Mouse (Mus musculus) natural killer cell, adult 2 months (primary cell): ENCODE results near the gene Gm9837.
A peak's percentile ranks its signal among the peaks of the same experiment; 100 is the strongest.

ENCODE experiments used
- DNase-seq, 2 experiments: peaks; one replicate each; pipeline ENCODE4 v3.0.0; 2022; ENCODE audit warnings: low spot score in 2 of 2

The Gm9837 gene

DNA sequence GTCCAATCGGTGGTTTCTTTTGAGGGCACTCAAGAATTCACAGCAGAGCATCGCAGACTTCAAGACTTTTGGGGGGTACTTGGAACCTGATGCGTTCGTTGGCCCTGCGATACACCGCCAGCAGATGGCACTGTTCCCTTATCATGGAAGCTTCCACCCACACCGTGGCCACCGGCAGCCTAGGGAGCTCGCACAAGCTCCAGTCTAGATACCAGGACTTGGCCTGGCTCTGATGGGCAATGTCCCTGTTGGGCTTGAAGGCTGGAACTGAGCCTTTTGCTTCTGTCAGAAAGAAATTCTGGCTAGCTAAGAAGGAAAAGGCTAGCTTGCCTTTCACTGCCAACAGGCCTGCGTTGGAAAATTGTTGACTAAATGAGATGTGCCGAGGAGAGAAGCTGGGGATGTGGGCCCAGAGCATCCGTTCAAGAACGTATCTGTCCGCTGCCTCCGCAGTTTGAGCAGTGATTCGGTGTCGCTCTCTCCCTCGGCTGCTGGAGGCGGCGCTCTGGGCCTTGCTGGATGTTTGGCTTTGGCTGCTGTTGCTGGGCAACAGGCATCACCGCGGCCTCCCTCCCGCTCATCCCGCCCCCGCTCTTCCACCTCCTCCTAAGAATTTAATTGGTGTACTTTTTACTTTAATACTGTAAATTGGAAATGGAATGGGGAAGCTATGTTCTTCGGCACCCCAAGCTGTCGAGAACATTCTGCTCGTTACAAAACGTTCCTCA lies at the start of gene Gm9837:
Gene Gm9837, minus strand, starts transcription at position 512 of the 728 bp plus-strand sequence.
- DNase-seq = peak; percentile 57 to 77

DNA sequence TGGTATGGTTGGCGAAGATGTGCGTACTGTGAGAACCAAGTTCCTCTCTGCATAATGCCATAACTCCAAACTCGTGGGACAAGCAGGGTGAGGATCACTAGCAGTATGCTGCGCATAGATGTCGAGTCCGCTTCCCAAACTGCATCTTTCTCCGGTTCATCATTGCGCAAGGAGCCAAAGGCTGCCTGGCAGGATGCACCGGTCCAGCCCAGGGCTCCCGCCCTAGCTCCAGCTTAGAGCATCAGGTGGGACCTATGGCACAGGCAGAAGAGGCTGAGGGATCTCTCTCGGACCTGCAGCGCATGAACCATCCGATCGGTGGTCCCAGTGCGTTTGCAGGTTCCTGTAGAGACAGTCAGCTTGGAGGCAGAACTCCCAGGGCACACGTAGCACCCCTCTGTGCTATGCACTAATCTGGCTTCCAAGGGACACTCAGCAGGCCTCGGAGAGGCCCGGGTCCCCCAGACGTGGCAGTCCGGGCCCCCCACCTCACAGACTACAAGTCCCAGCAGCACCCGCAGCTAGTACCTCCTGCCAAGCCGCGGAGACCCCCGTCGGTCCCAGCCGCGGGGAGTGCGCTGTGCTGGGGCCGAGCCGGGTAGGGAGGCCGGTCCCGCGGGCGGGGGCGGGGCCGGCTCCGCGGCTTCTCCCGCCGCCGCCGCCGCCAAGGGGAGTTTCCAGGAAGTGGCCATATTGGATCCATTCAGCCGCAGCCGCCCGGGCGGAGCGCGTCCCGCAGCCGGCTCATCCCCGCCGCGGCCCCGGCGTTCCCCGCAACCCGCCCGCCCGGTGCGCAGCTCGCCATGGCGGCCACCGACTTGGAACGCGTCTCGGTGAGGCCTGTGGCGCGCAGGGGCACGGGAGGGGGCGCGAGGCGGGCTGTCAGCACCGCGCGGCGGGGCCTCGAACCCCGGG lies 49.2 kb upstream of the Gm9837 start, which contains the start of gene Sept8:
Gene Sept8, plus strand, starts transcription at position 51 of the 915 bp plus-strand sequence.
- DNase-seq = no peak

DNA sequence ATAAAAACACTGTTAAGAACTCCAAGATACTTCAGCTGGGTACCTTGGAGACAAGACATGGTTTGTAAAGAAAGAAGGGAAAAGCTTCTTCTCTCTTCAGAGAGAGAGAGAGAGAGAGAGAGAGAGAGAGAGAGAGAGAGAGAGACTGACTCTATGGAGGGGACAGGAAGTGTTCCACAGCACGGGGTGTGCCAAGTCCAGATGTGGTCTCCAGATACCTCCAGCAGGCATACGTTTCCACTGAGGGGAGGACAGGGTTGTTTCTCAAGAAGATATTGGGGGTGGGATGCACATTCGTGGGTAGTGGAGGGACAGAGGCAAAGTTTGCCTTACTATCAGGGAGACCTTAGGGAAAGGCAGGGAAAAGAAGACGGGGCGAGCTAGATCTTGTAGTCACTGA lies 48.5 kb upstream of the Gm9837 start:
- DNase-seq = no peak

DNA sequence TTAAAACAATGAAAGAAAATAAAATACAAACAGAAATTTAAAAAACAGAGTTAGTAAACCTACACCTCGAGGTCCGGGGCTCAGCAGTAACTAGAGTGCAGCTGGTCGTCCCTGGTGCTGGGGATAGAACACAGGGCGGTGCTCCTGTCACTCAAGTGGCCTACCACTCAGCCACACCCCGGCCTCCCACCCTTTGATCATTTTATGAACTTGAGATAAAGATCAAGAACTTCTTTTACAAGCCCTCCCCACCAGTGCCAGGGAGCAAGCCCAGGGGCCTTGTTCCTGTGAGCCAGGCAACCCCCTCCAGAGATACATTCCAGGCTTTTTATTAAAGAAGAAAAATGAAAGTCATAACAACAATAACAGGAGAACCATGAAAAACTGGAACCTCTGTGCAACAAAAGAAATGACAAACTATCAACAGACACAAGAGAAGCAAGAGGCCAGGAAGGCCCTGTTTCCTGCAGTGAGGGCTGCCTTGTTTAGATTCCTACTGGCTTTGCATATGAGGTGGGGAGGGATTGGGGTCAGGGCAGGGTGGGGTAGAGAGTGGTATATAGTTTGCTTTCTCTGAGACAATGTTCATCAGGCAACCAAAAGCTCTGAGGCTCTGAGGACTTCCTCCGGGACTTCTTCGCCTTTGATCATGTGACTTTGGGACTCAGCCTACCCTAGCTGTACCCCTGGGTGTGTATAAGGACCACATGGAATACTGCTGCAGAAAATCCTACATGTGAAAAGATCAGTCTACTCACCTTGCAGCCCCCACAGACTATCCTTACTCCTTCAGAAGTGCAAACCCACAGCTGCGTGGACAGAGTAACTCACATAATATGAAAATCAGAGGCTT lies 46.7 kb upstream of the Gm9837 start:
- no peak for DNase-seq

- no peak for DNase-seq
Observed at GRCm38 (mm10) chr11:53510351-53510750, 40.1 kb upstream of the Gm9837 start.

- DNase-seq = no peak
Observed at GRCm38 (mm10) chr11:53508591-53508990, 38.3 kb upstream of the Gm9837 start.

DNA sequence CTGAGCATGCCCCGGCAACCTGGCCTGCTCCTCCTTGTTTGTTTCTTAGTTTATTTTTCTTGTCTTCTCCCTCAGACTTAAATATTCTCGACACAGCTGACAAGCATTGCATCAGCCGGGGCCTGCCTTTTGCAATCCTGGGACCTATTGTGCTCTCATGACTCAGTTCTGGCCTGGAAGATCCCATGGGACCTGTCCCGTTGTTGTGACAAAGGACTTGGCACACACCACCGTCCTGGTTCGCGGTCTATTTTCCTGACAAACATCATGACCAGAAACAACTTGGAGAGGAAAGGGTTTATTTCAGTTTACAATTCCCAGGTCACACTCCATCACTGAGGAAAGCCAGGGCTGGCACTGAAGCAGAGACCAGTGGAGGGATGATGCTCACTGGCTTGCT lies 37.9 kb upstream of the Gm9837 start:
- no peak for DNase-seq

- no peak for DNase-seq
Observed at GRCm38 (mm10) chr11:53507098-53507805, 37.0 kb upstream of the Gm9837 start.

DNA sequence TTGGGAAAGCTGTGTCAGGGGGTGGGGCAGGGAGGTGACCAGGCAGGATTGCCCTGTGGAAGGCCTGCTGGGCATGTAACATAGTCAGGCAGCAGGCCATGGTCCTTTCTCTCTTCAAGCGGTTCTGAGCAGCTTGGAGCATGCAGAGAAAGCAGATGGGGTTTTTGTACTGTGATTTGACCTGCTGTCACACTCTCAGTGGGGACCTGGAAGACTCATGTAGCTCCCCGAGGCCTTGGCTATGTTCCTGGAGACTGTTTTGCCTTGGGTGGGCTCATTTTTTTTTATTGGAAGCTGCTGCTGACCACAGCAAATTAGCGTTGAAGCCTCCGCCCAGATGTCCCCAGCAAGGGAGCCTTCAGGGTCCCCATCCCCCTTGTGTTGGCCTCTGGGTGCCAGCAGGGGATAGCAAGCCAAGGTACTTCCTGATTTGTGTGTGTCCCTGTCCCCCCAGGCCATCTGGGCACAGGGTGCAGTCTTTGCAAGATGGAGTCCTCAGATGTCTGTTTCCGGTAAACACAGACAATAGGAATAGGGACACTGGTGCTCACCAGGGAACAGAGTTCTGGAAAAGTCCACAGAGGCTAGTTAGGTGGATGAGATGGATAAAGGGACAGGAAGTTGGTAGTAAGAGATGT lies 34.9 kb upstream of the Gm9837 start:
- no peak for DNase-seq

DNA sequence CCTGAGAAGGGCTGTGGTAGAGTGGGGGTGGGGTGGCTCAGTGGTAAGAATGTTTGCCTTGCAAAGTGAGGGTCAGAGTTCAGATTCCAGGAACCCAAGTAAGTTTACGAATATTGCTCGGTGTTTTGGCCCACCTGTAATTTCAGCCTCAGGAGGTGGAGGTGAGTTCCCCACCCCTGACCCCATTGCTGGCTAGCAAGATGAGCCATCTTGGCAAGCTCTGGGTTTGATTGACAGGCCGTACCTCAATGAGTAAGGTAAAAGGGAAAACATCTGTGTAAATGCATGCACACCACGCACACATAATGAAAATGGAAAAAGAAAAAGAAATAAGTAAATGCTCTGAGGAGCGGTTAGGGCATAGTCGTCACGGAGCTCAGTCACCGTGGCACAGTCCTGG lies 34.1 kb upstream of the Gm9837 start:
- DNase-seq = no peak

DNA sequence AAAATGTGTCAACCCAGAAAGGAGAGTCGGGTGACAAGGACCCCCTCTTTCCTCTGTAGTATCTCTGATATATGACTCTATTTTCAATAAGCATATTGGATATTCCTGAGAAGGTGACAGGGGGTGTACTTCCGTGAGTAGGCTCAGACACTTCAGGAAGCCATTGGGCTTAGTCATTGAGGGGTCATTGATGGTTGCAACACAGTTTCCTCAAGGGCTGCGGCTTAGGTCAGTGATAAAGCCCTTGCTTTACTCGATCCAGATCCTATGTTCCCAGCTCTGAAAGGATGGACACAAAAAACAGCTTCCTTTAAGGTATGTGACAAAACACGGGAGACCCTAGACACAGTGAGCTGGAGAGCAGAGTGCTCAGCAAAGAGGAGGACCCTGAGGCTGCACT lies 33.5 kb upstream of the Gm9837 start:
- no peak for DNase-seq

GRCm38 (mm10) chr11:53502039-53502765 lies 31.9 kb upstream of the Gm9837 start:
- DNase-seq = no peak

DNA sequence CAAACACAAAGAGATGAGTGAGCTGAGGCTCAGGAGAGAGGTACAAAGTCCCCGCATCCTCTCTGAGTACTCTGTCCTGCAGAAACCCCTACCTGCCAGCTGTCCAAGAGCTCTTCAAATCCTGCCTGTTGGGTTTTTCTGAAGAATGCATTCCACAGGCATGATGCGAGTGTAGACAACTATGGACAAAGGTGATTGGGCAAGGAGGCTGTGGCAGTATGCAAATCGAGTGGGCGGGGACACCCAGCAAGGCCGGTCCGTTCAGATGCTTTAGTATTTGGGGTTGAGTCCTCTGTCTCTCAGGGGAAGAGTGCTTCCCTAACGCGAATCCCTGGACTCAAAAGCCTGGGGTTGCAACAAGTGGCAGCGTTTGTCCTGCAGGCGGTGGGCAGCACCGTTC lies 30.3 kb upstream of the Gm9837 start:
- DNase-seq = no peak

GRCm38 (mm10) chr11:53496946-53497345 lies 26.7 kb upstream of the Gm9837 start:
- no peak for DNase-seq

- DNase-seq = no peak
Observed at GRCm38 (mm10) chr11:53495417-53495816, 25.1 kb upstream of the Gm9837 start.

- DNase-seq = no peak
Observed at GRCm38 (mm10) chr11:53493243-53493955, 23.1 kb upstream of the Gm9837 start.

- no peak for DNase-seq
Observed at GRCm38 (mm10) chr11:53491954-53492401, 21.7 kb upstream of the Gm9837 start.

DNA sequence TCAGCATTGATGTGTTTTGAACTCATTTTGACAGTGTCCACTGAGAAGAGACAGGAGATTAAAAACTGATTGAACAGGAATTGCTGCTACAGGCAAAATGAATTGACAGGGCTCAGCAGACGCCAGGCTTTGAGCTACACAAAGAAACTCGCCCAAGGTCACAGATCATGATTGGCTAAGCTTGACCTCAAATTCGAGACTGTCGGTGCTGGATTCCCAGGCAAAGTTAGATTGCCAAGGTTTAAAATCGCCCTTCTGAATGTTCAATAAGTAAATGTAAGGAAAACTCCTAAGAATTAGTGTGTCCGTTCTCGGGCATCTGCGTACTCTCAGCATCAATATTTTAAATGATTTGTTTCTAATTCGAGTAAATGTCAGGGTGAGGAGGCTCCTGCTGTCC lies 19.1 kb upstream of the Gm9837 start:
- DNase-seq = no peak

GRCm38 (mm10) chr11:53489007-53489406 lies 18.7 kb upstream of the Gm9837 start:
- DNase-seq = no peak
